7 mouse cellular contexts compared by ENCODE assay signal in the genomic region with DNA sequence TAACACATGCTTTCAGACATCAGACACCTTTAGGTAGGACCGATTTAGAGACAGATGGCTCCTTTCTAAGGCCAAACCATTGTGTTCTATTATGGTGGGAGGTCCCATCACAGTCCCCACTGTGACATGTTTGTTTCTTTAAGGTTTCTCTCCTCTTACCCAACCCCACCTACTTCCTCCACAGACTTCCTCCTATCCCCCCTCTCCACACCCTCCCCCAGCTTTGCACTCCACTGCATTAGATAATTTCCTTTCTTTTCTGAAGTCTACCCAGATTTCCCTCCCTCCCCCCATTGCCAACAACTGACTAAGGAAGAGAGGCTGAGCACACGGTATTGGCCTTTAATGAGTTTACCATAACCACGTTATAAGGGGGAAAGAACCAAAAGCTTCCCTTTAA.
A peak's percentile ranks its signal among the peaks of the same experiment; 100 is the strongest.
DNase-seq lines count a peak whose midpoint lies in the region; ATAC-seq and TF ChIP-seq lines count a peak whose summit lies in the region.

No protein-coding gene starts in this region.

- H3K79me2 ChIP-seq in heart, adult 2 months (replicated peaks; ENCODE audit: control insufficient read depth, insufficient read depth, low read length) = 0 out of 2 replicates have a peak, but pooled peaks cover 1% of the 10 kb centered on the region

- H3K36me3 ChIP-seq in thymus, adult 2 months (ENCODE audit: control insufficient read depth, insufficient read depth, low read length) = no peaks in the 10 kb centered on the region
- H3K36me3 ChIP-seq in heart, adult 2 months (ENCODE audit: control insufficient read depth, insufficient read depth, low read length) = peaks cover 6% of the 10 kb centered on the region; the same call in 1 of the 2 replicates
- H3K36me3 ChIP-seq in kidney, embryonic 15.5 days = no peaks in the 10 kb centered on the region
- H3K36me3 ChIP-seq in megakaryocyte, embryonic 14.5 days (replicated peaks; ENCODE audit: low read length) = no peaks in the 10 kb centered on the region

- no peak overlapping the region for H3K27ac ChIP-seq in thymus, adult 2 months (ENCODE audit: control insufficient read depth, insufficient read depth, low read length)
- peak overlapping the region; percentile 79 for H3K27ac ChIP-seq in heart, adult 2 months
- H3K27ac ChIP-seq in kidney, embryonic 15.5 days = peak overlapping the region; percentile 74

- DNase-seq in thymus, adult 2 months = peak; percentile 29
- no peak for DNase-seq in thymus, postnatal 4 days
- DNase-seq in heart, adult 2 months = peak in 1 of 2 experiments; percentile 68
- no peak for DNase-seq in gastrocnemius, postnatal 10 days
- no peak for DNase-seq in layer of hippocampus, postnatal 36 days

- no peaks in the 10 kb centered on the region for H3K27me3 ChIP-seq in thymus, adult 2 months (ENCODE audit: control insufficient read depth, insufficient read depth, low read length)
- no peaks in the 10 kb centered on the region for H3K27me3 ChIP-seq in heart, adult 2 months (ENCODE audit: control insufficient read depth, insufficient read depth, low read length)
- H3K27me3 ChIP-seq in kidney, embryonic 15.5 days = no peaks in the 10 kb centered on the region
- peaks cover 14% of the 10 kb centered on the region for H3K27me3 ChIP-seq in megakaryocyte, embryonic 14.5 days (replicated peaks)

- peaks cover 15% of the 10 kb centered on the region for H3K4me1 ChIP-seq in thymus, adult 2 months (replicated peaks; ENCODE audit: control insufficient read depth, insufficient read depth, low read length)
- peaks cover 25% of the 10 kb centered on the region for H3K4me1 ChIP-seq in heart, adult 2 months (ENCODE audit: control insufficient read depth, insufficient read depth, low read length)
- peaks cover 21% of the 10 kb centered on the region for H3K4me1 ChIP-seq in kidney, embryonic 15.5 days
- H3K4me1 ChIP-seq in megakaryocyte, embryonic 14.5 days = peaks cover 47% of the 10 kb centered on the region

- WGBS in thymus, adult 2 months = 5% methylated on average over 3 of the region's 3 CpGs
- 35% methylated on average over 3 of the region's 3 CpGs for WGBS in heart, adult 2 months
- 4% methylated on average over 3 of the region's 3 CpGs for WGBS in kidney, embryonic 15.5 days

- H3K4me2 ChIP-seq in kidney, embryonic 15.5 days = peak overlapping the region; percentile 38

- H3K9me3 ChIP-seq in kidney, embryonic 15.5 days (replicated peaks) = no peaks in the 10 kb centered on the region
- H3K9me3 ChIP-seq in megakaryocyte, embryonic 14.5 days = no peaks in the 10 kb centered on the region

- TF ChIP-seq EP300 in heart, adult 2 months (IDR thresholded peaks at IDR 0.05; ENCODE audit: insufficient read depth, low read depth, low read length) = peak; percentile 89

- ATAC-seq in kidney, embryonic 15.5 days (replicated peaks; ENCODE audit: low FRiP score) = peak; percentile 69

- no peak for TF ChIP-seq CTCF in thymus, adult 2 months (IDR thresholded peaks at IDR 0.05; ENCODE audit: borderline replicate concordance, control insufficient read depth, extremely low read depth, insufficient read depth, low read length, poor library complexity)
- TF ChIP-seq CTCF in heart, adult 2 months (IDR thresholded peaks at IDR 0.05) = no peak

- intact Hi-C loops in heart, adult 2 months (cut with DNase I) = loop anchor here (2.0 to 5.0 kb wide), 4 partner anchors 17 to 63 kb away; no protein-coding TSS in a partner anchor

- no peak for TF ChIP-seq POLR2A in thymus, adult 2 months (IDR thresholded peaks at IDR 0.05; ENCODE audit: control insufficient read depth, extremely low read depth, insufficient read depth, low read length, poor library complexity)
- TF ChIP-seq POLR2A in heart, adult 2 months (IDR thresholded peaks at IDR 0.05; ENCODE audit: insufficient read depth, low read depth, low read length) = peak; percentile 49; the same call in 1 of the 2 replicates

- H3K4me3 ChIP-seq in thymus, adult 2 months (ENCODE audit: control insufficient read depth, insufficient read depth, low read length) = no peak overlapping the region
- H3K4me3 ChIP-seq in heart, adult 2 months = peak overlapping the region; percentile 45
- H3K4me3 ChIP-seq in kidney, embryonic 15.5 days (replicated peaks) = peak overlapping the region; percentile 23
- H3K4me3 ChIP-seq in megakaryocyte, embryonic 14.5 days (replicated peaks) = peak overlapping the region; percentile 15

- H3K9ac ChIP-seq in heart, adult 2 months (ENCODE audit: low read depth, low read length) = peak overlapping the region; percentile 53; the same call in 1 of the 2 replicates
- H3K9ac ChIP-seq in kidney, embryonic 15.5 days = no peak overlapping the region
